Mouse (Mus musculus) adrenal gland, postnatal 0 days (tissue): ENCODE data around the gene Gpx6. TPM values are rescaled to one million over a fixed set of nuclear protein-coding genes. Genes with fewer than 3 reads are reported as not detected.

ENCODE experiments used
- polyA plus RNA-seq: library from polyadenylated mRNA; unstranded; fragments of >200 nt; fragmentation: Nextera tagmentation; extraction: Ambion mirVana; gene quantifications from 2 replicates; pipeline ENCODE4 v1.2.1, GENCODE M21; 2015

The Gpx6 gene
- 0.39 and 0.66 TPM in 2 replicates for polyA plus RNA-seq

DNA sequence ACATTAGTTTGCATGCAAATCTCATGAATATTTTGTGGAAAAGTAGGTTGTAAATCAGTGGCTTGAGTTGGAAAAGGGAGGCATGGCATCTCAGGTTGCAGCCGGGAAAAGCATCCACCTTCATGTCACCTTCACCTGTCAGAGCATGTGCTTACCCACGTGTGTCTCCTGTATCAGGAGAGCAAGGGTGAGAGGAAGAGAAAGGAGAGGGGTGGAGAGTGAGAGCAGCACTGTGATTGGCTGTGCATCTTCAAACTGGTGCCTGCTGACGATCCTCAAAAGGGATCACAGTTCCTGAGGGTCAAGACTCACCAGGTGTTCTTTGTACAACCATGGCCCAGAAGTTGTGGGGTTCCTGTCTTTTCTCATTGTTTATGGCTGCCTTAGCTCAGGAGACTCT lies at the start of gene Gpx6:
Gene Gpx6, plus strand, starts transcription at position 200 of the 400 bp plus-strand sequence.

DNA sequence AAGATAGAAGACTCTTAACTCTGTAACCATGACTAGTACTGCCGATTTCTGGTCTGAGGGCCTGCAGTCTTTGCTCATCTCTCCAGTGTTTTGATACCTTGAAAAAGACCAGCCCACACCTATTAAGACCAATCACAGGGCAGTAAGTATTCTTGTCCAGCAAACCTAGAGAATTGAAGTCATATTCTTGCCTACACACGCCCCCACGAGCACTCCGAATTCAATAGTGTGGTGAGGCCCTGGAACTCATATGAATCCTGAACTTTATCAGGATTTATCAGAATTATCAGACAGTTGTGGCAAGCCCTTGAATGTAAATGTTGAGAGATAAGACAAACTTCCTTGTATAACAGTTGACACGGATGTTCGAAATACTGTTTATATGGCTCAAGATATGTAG lies 19.3 kb upstream of the Gpx6 start, which contains the start of gene Gpx5:
Gene Gpx5, minus strand, starts transcription at position 101 of the 400 bp plus-strand sequence.

DNA sequence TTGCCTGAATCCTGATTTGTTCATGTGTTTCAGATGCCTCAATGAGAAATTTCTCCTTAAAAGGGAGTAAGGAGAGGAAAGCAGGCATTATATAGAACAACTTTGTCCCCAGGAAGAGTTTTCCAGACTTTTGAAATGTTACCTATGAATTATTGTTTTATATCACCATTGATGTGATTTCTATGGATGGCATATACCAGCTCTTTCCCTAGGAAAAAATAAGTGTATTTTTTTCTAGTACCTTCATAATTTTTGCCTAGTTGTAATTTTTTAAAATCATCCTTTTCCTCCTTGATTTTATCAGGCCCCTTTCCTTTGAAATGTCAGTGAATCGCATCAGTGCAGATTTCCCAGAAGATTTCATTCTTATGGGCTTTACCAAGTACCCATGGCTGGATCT lies 34.7 kb downstream of the Gpx6 start, which contains the start of gene Olfr1367:
Gene Olfr1367, plus strand, starts transcription at position 301 of the 400 bp plus-strand sequence.

DNA sequence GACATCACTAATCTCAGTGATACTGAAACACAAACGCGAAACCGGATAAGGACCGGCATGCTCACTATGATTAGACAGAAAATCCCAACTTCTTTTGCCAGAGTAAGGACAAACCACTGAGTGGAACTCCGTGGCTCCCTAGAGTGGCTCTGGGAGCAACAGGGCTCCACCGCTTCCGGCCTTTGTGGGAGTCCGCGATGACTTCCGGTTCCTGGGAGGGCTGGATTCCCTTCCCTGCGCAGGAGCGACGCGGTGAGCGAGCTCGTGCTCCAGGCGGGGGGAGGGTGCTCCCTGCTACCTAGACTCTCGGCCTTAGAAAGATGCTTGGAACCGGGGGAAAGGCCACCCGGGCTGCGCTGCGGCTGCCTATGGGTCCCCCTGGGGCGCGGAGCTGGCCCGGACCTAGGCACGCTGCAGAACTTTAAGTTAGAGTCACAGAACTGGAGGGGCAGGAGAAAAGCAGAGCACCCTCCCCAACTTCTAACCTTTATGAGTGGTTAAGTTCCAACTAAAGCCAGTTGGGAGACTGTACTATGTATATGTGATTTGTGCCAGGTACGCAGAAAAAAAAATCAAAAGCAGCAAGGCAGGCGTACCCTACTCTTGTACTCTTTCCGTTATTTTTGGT lies 50.8 kb downstream of the Gpx6 start, which contains the start of gene Zscan12:
Gene Zscan12, plus strand, starts transcription at position 200 of the 628 bp plus-strand sequence.

Other genes with a start within 250 kb of the Gpx6 start
- not detected in 2 replicates for gene Olfr1370, start 237.2 kb upstream of the Gpx6 start, polyA plus RNA-seq
- gene Olfr1369-ps1, start 200.6 kb upstream of the Gpx6 start, polyA plus RNA-seq: 0.05 TPM in 1 of 2 replicates, not detected in the other
- gene Olfr263, start 182.5 kb upstream of the Gpx6 start, polyA plus RNA-seq: not detected in 2 replicates
- gene Olfr1368, start 166.3 kb upstream of the Gpx6 start, polyA plus RNA-seq: not detected in 2 replicates
- gene Trim27, start 132.7 kb upstream of the Gpx6 start, polyA plus RNA-seq: 53.2 and 64.8 TPM in 2 replicates
- not detected in 2 replicates for gene Gpx5, start 19.4 kb upstream of the Gpx6 start, polyA plus RNA-seq
- gene Olfr1367, start 34.8 kb downstream of the Gpx6 start, polyA plus RNA-seq: not detected in 2 replicates
- 7.4 and 7.8 TPM in 2 replicates for gene Zscan12, start 50.7 kb downstream of the Gpx6 start, polyA plus RNA-seq
- 48.8 and 70.7 TPM in 2 replicates for gene Zkscan3, start 90.6 kb downstream of the Gpx6 start, polyA plus RNA-seq
- 1.1 and 2.0 TPM in 2 replicates for gene Pgbd1, start 128.9 kb downstream of the Gpx6 start, polyA plus RNA-seq
- 16.3 and 24.7 TPM in 2 replicates for gene Zscan26, start 141.6 kb downstream of the Gpx6 start, polyA plus RNA-seq
- gene Nkapl, start 156.4 kb downstream of the Gpx6 start, polyA plus RNA-seq: 2.3 and 2.4 TPM in 2 replicates
- gene Zkscan4, start 166.8 kb downstream of the Gpx6 start, polyA plus RNA-seq: 3.8 and 4.9 TPM in 2 replicates
- not detected in 2 replicates for gene Gm10065, start 167.3 kb downstream of the Gpx6 start, polyA plus RNA-seq
- gene AK157302, start 183.1 kb downstream of the Gpx6 start, polyA plus RNA-seq: 0.35 and 0.41 TPM in 2 replicates
- 6.0 and 10.4 TPM in 2 replicates for gene Gm11273, start 189.3 kb downstream of the Gpx6 start, polyA plus RNA-seq
- gene Zkscan8, start 219.0 kb downstream of the Gpx6 start, polyA plus RNA-seq: 2.2 and 2.6 TPM in 2 replicates
- gene Olfr1366, start 230.7 kb downstream of the Gpx6 start, polyA plus RNA-seq: not detected in 2 replicates
- not detected in 2 replicates for gene Olfr1535, start 247.8 kb downstream of the Gpx6 start, polyA plus RNA-seq